Mouse (Mus musculus) embryonic fibroblast, embryonic 13.5 days (primary cell): ENCODE measurements around the gene Lrch1.

Experiments used
- CTCF ChIP-seq: IDR thresholded peaks from 2 replicates; pipeline ENCODE4 v1.5.1; 2011; ENCODE audit warnings: mild to moderate bottlenecking, control low read depth, low read length, moderate library complexity, borderline replicate concordance; ENCODE audit not compliant: insufficient read depth
- POLR2A ChIP-seq: IDR thresholded peaks from 2 replicates; pipeline ENCODE4 v1.6.1; 2011; ENCODE audit warnings: low read depth, mild to moderate bottlenecking, control low read depth, low read length, moderate library complexity

- no peak for TF ChIP-seq CTCF
- TF ChIP-seq POLR2A, result no peak
Observed at GRCm38 (mm10) chr14:74936557-74937261, 11.0 kb downstream of the Lrch1 start.
